Mouse (Mus musculus): ENCODE data around the gene Cln3.

Gene Cln3

DNA sequence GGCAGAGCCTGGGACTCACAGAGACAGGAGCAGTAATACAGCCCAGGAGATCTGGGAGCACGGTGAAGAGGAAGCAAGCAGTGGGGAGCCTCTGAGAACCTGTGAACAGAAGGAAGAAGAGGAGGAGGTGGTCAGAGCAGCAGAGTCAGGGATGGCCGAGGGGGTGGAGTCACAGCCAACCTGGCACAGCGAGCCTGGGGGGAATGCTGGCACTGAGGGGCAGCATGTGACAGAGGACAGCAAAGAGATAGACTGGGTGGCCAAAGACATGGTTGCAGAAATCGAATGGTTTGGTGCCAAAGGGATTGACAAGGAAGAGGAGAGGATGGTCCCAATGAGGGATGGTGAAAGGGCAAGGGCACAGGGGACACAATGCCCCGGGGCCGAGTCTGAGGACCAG, at the start of gene Cln3:
Gene Cln3, minus strand, starts transcription at position 101 of the 400 bp plus-strand sequence.
- DNase-seq (ENCODE audit: low spot score) = no peak

DNA sequence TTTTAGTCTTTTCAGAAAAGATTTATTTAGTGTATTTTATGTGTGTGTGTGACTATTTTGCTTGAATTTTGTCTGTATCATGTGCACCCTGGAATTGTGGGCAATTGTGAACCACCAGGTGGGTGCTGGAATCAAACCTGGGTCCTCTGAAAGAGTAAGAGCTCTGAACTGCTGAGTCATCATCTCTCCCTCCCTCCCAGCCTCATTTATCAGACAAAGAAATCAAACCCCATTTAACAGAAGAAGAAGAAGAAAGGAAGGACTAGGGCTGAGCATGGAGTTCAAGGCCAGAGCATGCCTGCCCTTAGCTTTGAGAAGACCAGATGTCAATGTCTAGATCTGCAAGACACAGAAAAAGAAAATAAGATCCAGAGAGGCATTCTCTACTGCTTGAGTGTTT, 49.8 kb upstream of the Cln3 start:
- no peak for DNase-seq (ENCODE audit: low spot score)

DNA sequence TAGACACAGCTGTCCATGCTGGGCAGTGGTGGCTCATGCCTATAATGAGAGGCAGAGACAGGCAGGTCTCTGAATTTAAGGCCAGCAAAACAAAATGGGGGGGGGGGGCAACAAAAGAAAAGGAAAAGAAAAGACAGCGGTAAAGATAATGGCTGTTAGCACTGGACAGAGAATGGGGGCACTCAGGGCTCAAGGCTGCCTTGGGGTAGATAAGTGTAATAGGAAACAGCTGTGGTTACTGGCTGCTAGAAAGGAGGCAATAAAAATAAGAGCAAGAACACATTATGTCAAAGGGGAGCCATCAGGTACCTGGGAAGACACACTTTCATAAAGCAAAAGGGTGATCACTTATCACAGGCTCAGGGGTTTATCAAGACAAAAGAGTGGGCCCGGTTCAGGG, 46.9 kb upstream of the Cln3 start:
- DNase-seq (ENCODE audit: low spot score) = no peak

GRCm38 (mm10) chr7:126630824-126631518, 45.4 kb upstream of the Cln3 start, which contains the start of gene Nupr1:
TSS of gene Nupr1 (minus strand) at chr7:126630861.
- no peak for DNase-seq (ENCODE audit: low spot score)

GRCm38 (mm10) chr7:126629915-126630314, 44.3 kb upstream of the Cln3 start:
- DNase-seq (ENCODE audit: low spot score) = no peak

GRCm38 (mm10) chr7:126628111-126628510, 42.5 kb upstream of the Cln3 start:
- no peak for DNase-seq (ENCODE audit: low spot score)

GRCm38 (mm10) chr7:126625807-126626600, 40.4 kb upstream of the Cln3 start:
- no peak for DNase-seq (ENCODE audit: low spot score)

DNA sequence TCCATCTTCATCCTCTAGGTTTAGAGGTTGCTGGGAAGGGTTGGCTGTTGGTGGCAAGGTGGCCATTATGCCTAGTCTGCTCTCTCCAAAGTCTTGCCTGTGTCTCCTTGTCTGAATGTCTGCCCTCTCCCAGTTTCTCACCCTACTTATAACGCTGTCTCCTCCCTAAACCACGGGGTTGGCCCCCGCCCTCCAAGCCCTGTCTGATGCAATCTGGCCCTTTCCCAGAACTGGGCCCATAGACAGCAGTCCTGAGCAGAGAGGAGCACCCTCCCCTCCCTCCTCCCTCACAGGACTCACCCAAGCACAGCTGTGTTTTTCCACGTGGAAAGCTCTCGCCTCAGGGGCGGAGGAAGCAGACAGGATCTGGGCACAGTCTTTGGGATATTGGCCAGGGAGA, 39.8 kb upstream of the Cln3 start:
- no peak for DNase-seq (ENCODE audit: low spot score)

GRCm38 (mm10) chr7:126624774-126625173, 39.2 kb upstream of the Cln3 start:
- no peak for DNase-seq (ENCODE audit: low spot score)

DNA sequence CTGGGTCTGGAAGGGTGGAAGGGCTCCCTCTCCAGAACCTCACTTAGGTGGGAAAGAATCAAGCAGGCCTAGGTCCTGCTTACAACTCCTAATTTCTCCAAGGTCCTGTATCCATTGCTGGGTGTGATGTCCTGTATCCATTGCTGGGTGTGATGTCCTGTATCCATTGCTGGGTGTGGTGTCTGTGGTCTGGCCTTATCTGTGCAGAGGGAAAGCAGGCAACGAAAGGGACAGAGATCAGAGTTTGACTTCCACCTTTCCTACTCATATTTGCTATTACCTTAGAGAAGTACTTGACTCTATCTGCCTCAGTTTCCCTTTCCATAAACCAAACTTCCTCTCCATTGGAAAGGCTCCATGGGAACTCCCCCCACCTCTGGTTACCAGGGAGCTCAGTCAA, 37.8 kb upstream of the Cln3 start:
- no peak for DNase-seq (ENCODE audit: low spot score)

- DNase-seq (ENCODE audit: low spot score) = no peak
These were observed 36.1 kb upstream of the Cln3 start for GRCm38 (mm10) chr7:126621452-126622359.

DNA sequence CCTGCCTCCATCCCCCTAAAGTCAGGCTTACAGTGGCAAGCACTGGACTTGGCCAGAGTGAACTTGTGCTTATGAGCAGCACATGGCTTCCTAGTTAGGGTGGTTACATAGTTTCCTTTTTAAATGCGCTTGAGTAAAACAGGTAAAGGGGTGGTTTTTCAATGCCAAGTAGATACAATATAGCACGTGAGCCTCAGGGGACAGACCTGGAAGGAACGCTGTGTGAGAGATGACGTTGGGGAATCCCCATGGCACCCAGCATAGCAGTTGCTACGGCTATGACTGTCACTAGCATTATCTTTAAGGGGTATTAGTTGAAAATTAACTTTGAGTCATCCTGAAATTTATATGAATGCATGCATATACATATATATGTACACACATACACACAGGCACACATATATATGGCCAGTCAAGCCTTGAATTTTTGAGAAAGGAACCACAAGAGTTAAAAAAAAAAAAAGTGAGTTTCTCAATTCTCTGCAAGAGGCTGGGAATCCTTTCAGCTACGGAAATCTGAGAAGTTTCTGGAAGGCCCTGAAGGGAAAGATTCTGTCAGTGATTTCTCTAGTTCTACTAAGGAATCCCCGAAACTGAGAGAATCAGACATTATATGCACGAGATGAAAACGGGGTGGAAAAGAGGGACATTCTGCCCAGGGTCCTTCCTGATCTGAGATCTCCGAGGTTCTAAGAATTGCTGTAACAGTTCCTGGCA, 34.1 kb upstream of the Cln3 start:
- DNase-seq (ENCODE audit: low spot score) = no peak

GRCm38 (mm10) chr7:126616707-126617106, 31.1 kb upstream of the Cln3 start:
- DNase-seq (ENCODE audit: low spot score) = no peak

GRCm38 (mm10) chr7:126612736-126613135, 27.1 kb upstream of the Cln3 start:
- DNase-seq (ENCODE audit: low spot score) = no peak

DNA sequence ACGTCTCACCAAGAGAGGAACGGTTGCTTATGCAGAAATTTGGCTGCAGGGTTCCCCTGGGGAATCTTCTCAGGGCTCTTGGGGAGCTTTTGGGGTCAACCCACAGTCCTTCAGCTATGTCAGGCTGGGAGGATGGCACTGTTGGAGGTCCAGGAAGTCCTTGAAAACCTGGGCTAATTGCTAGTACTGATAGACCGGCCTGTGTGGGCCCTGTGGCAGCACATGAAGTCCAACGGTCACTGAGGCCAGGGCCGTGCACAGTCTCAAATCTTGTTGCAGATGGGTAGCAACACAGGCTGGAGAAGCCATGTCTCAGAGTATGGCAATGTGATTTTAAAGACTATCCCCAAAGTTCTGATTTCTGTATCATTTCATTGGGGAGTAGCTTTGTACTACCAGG, 22.2 kb upstream of the Cln3 start:
- DNase-seq (ENCODE audit: low spot score) = no peak

DNA sequence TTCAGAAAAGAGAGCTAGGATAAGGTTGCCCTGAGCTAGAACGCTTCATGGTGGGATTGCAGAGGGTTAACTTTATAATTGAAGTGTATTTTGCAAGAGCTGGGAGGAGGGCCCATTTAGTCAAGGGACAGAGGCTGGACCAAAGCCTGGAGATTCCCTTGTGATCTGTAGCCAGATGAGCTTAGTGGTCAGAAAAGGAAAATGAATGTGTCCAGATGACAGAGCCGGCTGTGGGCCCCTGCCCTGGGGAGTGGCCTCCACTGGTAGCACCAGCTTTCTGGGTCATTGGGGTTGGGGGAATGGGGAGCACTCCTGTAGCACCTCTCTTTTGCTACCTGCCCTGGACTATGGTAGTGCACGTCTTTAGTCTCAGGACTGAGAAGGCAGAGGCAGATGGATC, 21.4 kb upstream of the Cln3 start:
- no peak for DNase-seq (ENCODE audit: low spot score)

GRCm38 (mm10) chr7:126606611-126607010, 21.0 kb upstream of the Cln3 start:
- DNase-seq (ENCODE audit: low spot score) = no peak

DNA sequence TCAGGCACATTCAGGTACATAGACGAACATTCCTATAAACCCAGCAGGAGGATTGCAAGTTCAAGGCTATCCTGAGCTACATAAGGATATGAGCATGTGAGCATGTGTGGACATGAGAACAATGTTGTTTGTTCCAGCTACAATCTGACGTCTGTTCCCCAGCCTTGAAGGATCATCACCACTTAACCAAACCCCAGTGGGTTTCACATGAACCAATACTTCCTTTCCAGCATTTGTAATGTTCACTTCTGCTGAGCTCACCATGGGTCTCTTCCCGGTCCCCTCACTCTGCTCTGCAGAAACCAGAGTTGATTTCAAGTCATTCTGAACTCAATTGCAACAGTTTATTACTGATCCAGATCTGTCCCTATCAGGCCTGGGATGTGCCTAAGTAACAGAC, 17.0 kb upstream of the Cln3 start:
- DNase-seq (ENCODE audit: low spot score) = no peak

GRCm38 (mm10) chr7:126601896-126602295, 16.3 kb upstream of the Cln3 start:
- no peak for DNase-seq (ENCODE audit: low spot score)

DNA sequence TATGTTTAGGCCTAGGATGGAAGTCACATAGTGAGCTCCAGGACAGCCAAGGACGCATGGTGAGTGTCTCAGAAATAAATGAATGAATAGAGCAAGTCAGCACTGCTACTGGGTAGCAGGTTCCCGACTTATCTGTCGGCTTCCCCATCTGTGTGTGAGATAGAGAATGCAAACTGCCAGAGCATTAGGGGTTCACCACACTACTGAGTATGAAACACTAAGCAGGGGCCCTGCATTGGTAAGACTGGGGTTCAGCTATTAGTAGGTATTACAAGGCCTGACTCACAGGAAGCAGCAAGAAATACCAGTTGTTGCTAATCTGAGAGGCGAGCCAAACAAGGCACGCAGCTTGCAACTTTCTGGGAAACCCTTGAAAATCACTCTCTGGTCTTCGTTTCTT, 13.3 kb upstream of the Cln3 start:
- DNase-seq (ENCODE audit: low spot score) = no peak

GRCm38 (mm10) chr7:126596414-126596813, 10.8 kb upstream of the Cln3 start:
- no peak for DNase-seq (ENCODE audit: low spot score)

DNA sequence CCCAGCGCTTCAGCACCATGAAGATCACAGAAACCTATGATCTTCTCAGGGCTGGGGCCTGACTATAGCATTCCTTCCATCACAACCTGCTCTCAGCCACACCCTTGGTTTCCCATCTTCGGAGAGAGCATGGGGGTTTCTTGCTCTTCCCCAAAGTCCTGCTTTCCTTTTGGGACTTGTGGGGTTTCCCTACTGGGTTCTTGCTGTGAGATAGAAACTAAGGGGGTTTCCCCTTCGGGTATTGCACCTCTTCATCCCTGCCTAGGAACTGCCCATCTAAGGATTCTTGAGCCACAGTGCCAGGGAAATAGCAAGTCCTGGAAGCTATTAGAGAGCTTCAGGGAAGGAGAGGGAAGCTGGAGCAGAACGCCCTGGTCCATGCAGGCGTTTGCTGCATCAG, 10.3 kb upstream of the Cln3 start:
- DNase-seq (ENCODE audit: low spot score) = no peak

Measured in retina, embryonic 14.5 days (tissue).